Mouse (Mus musculus): Measurements from ENCODE around the gene Arl2.
"Not testable (repeated sequence)": the region's sequence is repeated elsewhere in the genome, so short reads cannot be mapped to it uniquely, and the experiment has no call there.

Arl2 gene

DNA sequence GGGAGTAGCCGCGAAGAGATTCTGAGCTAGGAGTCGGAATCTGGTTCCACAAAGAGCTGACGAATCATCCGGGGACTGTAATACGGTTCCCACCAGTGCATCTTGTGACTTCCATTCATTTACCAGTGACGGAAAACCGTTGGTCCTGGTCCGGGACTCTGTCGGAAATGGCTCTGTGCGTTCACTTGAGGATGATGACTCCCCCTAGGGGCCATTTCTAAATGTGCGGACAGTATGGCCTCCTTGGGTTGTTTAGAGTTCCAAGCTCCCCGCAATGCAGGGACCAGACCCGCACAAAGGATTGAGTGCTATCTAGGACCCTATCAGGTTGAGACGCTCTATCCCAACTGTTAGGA lies at the start of gene Arl2:
Gene Arl2 (minus strand): TSS at position 155 of the 356 bp plus-strand sequence.
- peak; percentile 92 for DNase-seq (ENCODE audit: low read depth)

DNA sequence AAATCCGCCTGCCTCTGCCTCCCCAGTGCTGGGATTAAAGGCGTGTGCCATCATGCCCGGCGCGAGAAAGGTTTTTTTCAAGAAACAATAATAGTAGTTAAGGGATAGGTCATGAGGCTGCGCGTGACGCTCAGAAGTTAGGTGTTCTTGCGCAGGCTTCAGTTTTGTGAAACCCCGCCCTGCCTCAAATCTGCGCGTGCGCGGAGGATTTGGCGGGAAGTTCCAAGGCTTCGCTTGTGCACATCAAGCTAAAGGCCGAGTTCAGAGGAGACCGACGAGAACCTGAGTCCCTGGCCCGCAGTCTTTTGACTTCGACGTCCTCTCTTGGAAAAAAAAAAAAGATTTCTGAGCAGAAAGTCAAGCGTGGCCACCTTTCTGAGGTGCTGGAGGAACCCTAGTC lies 42.8 kb upstream of the Arl2 start, which contains the start of gene Majin:
Gene Majin (plus strand): TSS at position 258 of the 400 bp plus-strand sequence.
- DNase-seq (ENCODE audit: low read depth), result no peak

DNA sequence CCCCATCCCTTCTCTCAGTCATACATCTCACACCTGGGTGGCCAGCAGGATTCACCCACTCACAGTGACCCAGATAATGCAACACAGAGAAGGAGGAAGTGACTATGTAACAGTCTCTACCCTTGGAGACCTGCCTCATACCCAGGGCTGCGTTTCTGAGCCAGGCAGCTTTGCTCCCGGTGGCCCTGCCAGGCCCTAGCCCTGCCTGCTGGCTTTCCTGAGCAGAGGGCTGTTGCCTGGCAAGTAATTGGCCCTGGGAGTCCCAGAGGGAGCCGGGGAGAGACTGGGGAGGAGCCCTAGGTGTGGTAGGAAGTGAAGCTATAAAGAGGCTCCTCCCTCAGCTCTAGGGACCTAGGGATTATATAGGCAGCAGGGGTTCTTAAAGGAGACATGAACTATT lies 41.2 kb upstream of the Arl2 start:
- DNase-seq (ENCODE audit: low read depth), result no peak

DNA sequence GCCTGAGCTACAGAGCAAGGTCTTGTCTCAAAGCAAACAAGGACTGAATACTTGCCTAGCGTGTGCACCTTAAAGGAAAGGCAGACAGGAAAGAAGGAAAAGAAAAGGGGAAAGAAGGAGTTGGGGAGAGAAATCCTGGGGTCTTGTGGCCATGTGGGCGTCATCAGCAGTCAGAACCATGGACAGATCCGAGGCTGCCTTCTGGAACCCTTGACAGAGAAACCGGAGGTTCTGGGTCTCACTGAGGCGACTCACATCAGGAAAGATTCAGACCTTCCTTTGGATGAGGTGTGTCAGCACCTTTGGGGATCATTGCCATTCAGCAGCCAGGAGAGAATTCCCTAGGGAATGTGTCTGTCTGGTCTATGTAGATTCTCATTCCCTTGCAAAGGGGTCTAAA lies 40.3 kb upstream of the Arl2 start:
- peak; percentile 19 for DNase-seq (ENCODE audit: low read depth)

DNA sequence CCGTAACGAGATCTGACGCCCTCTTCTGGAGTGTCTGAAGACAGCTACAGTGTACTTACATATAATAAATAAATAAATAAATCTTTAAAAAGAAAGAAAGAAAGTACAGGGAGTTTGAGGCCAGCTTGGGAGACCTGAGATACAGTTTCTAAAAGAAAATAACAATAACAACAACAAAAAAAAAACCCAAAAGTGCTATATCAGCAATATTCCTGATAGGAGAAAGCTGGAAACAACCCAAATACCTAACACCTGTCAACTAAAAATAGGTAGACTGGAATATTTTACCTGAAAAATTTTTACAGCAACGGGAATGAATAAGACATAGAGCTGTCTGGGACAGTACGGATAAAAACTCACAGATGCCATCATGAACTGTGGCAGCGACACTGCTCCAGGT lies 37.4 kb upstream of the Arl2 start:
- no peak for DNase-seq (ENCODE audit: low read depth)

DNA sequence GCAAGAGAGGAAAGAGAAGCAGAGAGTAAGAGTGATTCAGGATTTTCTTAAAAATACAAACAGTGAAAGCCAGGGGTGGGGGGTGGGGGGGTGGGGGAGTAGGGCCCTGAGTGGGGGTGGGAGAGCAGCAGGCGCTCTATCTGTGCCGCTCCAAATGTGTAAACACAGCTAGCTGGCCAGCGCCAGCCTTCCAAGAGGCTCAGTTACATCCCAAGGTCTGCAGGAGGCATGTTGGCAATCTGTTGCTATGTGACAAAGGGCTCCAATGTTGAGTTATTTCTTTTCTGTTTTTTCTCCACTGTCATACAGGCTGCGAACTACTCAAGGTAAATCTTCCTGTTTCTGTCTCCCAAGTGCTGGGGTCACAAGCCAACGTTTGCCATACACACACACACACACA lies 33.4 kb upstream of the Arl2 start:
- no peak for DNase-seq (ENCODE audit: low read depth)

DNA sequence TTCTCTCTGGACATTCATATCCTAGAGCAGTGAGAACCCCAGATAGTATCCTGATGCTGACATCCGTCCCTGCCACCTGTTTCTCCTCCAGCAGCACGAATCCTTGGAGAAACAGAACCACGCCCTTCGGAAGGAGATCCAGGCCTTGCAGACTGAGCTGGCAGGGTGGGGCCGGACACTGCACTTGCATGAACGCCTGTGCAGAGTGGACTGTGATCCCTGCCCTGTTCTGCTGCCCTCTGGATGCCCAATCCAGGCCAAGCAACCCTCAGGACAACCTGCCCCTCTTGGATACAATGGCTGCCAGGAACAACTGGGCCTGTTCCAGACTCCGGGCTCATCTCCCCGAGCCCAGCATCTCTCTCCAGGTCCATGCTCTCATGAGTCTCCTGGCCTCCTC lies 29.9 kb upstream of the Arl2 start:
- no peak for DNase-seq (ENCODE audit: low read depth)

DNA sequence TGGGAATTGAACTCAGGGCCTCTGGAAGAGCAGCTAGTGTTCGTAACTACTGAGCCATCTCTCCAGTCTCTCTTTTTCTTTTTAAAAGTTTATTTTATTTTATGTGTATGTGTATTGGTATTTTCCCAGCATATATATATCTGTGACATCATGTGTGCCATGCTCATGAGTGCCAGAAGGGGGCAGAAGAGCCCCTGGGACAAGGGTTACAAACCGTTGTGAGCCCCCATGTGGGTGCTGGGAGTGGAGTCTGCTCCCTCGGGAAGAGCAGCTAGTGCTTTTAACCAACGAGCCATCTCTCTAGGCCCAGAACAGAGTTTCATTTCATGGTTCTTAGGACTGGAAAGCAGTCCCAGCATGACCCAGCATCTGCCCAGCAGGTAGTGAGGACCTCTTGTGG lies 25.4 kb upstream of the Arl2 start:
- no peak for DNase-seq (ENCODE audit: low read depth)

DNA sequence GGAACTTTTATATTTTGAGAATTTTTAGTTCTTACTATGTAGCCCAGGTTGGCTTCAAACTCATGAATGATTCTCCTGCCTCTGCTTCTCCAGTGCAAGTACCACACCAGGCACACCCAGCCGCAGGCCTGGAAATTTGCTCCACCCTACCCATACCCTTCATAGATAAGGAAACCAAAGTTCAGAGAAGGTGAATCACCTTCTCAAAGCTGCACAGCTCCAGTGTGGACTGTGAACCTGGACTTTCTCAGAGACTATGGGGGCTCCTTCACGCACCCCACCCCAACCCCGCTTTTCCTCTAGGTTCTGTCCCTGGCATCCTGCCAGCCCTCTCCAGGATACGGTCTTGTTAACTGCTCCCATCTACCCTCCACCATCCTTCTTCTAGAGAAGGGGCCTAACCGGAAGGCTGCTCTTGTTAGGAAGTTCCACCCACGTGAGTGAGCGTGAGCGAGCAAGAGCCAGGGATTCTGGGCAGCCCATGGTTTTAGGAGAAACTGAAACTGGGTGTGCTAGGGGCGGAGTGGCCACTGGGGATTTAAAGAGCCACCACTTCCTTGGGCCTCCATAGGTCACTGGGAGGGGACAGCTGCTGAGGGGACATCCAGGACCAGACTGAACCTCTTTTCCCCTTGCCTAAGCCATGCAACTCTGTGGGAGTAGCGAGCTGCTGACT lies 22.7 kb upstream of the Arl2 start:
- DNase-seq (ENCODE audit: low read depth), result no peak

DNA sequence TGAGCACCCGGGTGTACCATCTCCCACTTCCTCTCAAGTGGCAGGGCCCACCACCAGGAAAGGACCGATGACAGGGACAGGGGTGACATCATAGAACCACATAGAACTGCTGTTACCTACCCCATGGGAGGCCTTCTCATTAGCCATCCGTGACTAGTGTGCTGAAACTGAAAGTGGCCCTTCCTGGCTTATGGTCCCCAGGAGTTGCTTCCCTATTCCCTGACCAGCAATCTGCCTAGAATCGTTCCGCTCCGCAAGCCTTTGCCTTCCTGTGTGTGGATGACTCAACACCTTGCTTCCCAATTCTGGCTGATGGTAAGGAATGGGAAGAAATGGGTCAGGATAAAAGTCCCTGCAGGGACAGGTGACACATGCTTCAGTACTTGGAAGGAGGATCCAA lies 15.9 kb upstream of the Arl2 start:
- DNase-seq (ENCODE audit: low read depth), result no peak

DNA sequence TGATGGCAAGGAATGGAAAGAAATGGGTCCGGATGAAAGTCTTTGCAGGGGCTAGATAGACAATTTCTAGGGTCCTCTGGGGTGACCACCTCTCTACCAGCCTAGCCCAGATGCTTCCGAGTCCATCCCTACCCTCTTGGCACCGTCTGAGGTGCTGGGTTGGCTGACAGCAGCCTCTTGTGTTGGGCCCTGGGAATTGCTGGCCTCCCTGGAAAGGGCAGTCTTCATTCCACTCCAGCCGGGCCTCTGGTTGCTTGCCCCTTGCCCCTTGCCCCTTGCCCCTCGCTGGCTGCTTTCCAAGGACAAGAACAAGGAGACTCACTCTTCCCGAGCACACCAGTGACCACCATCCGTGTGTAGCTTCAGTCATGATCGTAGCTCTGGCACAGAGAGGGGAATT lies 15.0 kb upstream of the Arl2 start:
- no peak for DNase-seq (ENCODE audit: low read depth)

DNA sequence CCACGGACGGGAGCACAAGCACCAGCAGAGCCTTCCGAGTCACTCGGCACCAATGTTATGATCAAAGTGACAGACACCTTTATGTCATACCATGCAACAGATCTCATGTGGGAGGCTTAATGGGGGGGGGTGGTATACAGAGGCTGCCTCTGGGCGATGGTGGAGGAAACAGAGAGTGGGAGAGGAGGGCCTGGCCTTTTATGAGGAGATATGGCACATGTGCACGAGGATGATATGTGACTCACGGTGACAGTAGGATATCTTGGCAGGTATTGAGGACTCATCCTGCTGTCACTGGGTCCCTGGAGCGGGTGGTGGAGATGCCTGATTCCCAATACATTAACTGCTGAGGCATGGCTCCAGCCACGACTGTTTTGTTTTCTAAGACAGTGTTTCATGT lies 13.8 kb upstream of the Arl2 start:
- DNase-seq (ENCODE audit: low read depth), result no peak

DNA sequence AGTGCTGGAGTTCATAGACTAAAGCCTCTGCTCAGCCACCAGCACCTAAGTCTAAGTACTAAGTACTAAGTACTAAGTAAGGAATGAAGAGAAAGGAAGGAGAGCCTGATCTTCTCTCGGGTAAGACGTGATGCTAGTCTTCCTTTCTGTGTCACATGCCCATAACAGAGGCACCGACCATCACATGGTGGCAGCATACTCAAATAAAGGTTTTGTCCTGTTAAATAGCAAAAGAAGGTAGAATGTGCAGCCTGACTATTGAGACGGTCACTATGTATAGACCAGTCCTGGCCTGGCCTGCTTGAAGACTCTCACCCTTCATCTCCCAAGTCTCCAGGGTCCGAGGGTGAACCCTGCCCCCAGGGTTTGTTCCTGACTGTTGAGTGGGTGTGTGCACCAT lies 3.5 kb upstream of the Arl2 start:
- DNase-seq (ENCODE audit: low read depth), result no peak

DNA sequence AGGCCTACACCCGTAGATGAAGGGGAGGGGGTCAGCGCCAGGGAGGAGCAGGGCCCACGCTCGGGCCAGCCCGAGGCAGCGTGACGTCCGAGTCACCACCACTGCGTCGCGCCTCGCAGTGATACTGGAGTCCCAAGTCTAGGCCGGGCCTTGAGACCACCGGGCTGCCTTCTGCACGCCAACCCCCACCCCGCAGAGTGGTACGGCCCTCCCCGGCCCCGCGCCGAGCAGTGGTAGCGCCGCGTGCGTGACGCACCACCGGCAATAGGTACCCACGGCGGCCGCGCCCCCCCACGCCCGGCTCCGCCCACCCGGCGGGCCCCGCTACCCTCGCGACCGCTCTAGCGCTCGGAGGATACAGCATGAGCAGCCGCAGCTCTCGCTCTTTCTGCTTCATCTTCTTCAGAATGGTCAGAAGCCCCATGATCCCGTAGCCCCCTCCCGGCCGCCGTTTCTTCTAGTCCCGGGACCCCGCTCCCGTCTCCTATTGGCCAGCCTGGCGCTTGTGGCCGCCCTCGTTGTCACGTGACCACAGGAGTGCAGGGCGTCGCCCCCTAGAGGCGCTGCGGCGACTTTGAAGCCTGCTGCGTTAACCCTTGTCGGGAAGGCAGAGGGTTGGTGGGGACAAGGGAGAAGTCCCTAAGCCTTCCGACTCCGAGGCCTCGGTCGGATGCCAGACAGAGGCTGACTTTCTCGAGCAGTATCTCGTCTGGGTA lies 512 bp downstream of the Arl2 start, which contains the start of gene Batf2:
Gene Batf2 (plus strand): TSS at position 306 of the 716 bp plus-strand sequence.
- peak; percentile 88 for DNase-seq (ENCODE audit: low read depth)

DNA sequence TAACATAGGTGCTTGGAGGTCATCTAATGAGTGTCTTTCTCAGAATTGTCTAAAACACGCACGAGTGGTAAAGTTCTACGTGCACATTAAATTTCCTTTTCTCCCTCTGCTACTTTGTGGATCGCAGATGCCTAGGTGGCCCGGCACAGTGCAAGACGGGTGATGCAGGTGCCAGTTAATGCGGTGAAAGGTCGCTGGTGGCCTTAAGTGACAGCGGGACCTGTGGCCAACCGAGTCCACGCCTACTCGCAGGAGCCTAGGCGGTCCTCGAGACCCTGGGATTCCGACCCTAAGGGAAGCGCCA lies 1.0 kb downstream of the Arl2 start:
- DNase-seq (ENCODE audit: low read depth), result no peak

DNA sequence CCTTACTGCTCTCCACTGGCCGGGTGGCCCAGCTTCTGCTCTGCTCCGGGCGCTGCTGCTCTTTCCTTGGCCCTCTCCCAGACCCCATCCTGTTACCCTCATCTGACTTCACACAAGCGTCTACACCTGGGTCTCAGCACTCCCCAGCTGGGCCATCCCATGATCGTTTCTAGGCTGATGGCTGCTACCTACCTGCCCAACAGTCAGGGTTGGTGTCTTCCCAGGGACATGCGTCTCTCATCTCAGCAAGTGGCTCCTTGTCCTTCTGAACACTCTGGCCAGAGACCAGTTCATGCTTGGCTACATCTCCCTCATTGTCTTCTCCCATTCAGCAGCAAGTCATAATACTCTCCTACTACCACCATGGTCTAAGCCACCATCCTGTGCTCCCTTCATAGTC lies 1.6 kb downstream of the Arl2 start:
- DNase-seq (ENCODE audit: low read depth), result no peak

DNA sequence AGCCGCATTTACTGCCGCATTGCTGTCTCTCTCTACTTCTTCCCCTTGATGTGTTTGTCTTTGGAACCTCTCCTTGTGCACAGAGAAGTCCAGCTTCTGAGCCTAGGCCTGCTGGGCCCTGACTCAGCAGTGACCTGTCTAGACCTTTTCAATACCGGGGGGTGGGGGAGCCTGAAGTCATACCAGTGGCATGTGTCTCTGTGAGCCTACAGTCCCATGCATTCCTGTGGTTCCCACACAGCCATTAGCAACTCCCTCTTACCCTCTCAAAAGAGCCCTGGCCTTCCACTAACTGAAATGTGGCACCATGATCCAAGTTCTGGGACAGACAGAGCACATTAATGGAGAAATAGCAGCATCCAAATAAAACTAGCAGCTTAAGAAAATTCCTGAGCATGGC lies 5.0 kb downstream of the Arl2 start:
- no peak for DNase-seq (ENCODE audit: low read depth)

DNA sequence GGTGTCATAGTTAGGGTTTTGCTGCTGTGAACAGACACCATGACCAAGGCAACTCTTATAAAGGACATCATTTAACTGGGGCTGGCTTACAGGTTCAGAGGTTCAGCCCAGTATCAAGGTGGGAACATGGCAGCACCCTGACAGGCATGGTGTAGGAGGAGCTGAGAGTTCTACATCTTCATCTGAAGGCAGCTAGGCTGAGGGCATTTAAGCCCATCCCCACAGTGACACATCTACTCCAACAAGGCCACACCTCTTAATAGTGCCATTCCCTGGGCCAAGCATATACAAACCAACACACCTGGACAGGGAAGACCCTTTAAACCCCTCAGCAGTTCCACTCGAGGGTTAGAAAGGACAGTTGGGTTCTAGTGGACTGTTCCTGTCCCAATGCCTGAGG lies 8.2 kb downstream of the Arl2 start:
- not testable (repeated sequence) for DNase-seq (ENCODE audit: low read depth)

DNA sequence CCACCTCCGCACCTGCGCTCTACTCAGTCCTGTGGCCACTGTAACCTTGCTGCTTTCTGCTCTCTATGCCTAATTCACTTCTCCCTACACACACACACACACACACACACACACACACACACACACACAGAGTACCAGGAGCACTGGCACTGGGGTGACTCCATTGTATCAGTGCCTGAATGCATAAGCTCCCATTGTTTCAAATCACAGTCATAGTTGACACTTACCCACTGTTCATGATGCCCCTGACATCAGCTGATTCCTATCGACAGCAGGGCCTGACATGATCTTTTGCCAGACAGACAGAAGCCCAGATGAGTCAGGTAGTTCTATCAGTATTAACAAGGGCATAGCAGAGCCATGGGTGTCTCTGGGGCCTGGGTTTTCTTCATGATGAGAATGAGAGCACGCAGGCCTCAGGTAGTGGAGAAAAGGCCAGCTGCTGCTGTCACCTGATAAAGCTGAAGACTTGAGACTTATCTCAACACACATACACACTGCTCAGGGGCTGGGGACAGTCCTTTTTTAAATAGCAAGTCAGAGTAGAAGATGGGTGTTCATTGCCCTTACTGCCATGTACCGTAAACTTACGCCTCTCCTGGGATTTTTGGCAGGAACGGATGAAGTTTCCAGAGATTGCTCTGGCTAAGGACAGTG lies 9.0 kb downstream of the Arl2 start:
- peak; percentile 70 for DNase-seq (ENCODE audit: low read depth)

DNA sequence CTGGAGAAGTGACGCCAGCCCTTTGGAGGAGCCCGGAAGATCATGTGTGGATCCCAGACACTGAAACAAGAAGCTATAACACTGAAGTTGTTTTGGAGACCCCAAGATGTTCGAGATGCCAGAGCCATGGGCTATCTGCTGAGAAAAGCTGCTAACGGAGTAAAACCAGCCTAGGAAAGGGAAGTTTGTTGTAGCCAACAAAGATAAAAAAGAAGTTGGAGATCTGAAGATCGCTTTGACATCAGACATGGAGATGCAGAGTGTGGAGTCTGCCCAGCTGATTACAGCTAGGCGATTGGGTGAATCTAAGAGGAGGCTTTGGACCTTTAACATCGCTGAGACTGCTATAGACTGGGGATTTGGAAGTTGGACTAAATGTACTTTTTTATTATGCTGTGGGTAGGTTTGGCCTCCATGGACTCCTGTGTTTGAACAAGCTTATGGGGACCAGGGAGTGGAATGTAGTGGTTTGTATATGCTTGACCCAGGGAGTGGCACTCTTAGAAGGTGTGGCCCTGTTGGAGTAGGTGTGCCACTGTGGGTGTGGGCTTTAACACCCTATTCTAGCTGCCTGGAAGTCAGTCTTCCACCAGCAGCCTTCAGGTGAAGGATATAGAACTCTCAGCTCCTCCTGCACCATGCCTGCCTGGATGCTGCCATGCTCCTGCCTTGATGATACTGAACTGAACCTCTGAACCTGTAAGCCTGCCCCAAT lies 10.8 kb downstream of the Arl2 start:
- not testable (repeated sequence) for DNase-seq (ENCODE audit: low read depth)

DNA sequence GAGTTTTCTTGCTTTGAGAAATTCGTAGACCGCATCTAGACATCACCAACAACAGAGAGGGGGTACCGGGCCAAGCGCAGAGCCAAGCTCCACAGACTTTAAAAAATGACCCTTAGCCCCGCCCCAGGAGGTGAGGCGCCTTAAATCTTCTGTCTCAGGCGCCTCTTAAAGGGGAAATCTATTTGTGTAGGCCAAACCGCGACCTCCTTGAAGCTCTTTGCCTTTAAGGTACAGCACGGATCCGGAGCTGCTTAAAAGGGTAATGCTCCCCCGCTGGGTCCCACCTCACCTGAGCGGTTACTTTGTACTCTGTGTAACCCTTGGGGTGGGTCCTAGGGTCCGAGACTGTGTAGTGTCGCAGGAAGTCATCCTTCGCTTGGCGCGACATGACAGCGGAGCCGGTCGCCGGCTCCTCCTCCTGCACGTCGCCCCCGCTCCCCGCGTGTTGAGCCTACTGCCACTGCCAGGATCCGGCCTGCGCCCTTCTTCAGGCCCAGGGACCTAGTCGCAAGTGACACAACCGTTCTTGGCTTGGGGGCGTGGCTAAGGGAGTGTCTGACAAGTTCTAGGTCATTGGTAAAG lies 13.5 kb downstream of the Arl2 start, which contains the start of gene Snx15:
Gene Snx15 (minus strand): TSS at position 545 of the 582 bp plus-strand sequence.
- peak; percentile 96 for DNase-seq (ENCODE audit: low read depth)

All from c-Kit-positive CD71-positive TER-119-negative erythroid progenitor cells, embryonic 14.5 days (primary cell).